Mouse (Mus musculus) spleen, adult 2 months (tissue): ENCODE measurements at regions not wholly inside any gene's neighbourhood (a gene's known extent, or its start where the extent isn't known, plus 50 kb on each side); places are given as distances from the start of the nearest gene placed in this dataset.
"Not testable (repeated sequence)": the region's sequence is repeated elsewhere in the genome, so short reads cannot be mapped to it uniquely, and the experiment has no call there.

Experiments used
- DNase-seq, 2 experiments: peaks; one replicate each; pipeline versions ENCODE4 v3.0.0 to v3.0.0-alpha.2; 2012 to 2021; ENCODE audit warnings: low spot score in 2 of 2, low read depth in 1 of 2
- H3K27ac ChIP-seq: fragments of 200-500 bp; 2 replicates; pipeline ENCODE4 v1.5.1; 2012; ENCODE audit warnings: low read length, inconsistent platforms; ENCODE audit not compliant: insufficient read depth
- H3K27me3 ChIP-seq: fragments of 200-500 bp; 2 replicates; pipeline ENCODE4 v1.6.1; 2012; ENCODE audit warnings: mild to moderate bottlenecking, moderate library complexity, low read length, inconsistent platforms; ENCODE audit not compliant: control insufficient read depth, insufficient read depth
- H3K36me3 ChIP-seq: fragments of 200-500 bp; 2 replicates; pipeline ENCODE4 v1.6.1; 2012; ENCODE audit warnings: mild to moderate bottlenecking, low read length, inconsistent platforms; ENCODE audit not compliant: control insufficient read depth, insufficient read depth
- H3K4me1 ChIP-seq: fragments of 200-500 bp; 2 replicates; pipeline ENCODE4 v1.6.1; 2011; ENCODE audit warnings: inconsistent platforms; ENCODE audit not compliant: control insufficient read depth, insufficient read depth, insufficient read length
- H3K4me3 ChIP-seq: fragments of 200-500 bp; 2 replicates; pipeline ENCODE4 v1.5.1; 2011; ENCODE audit warnings: mild to moderate bottlenecking, inconsistent platforms; ENCODE audit not compliant: insufficient read depth, insufficient read length; ENCODE audit errors: extremely low read depth
- CTCF ChIP-seq: fragments of 200-500 bp; IDR thresholded peaks from 2 replicates; pipeline ENCODE4 v1.5.1; 2011; ENCODE audit warnings: mild to moderate bottlenecking, inconsistent platforms; ENCODE audit not compliant: insufficient read depth, insufficient read length, insufficient replicate concordance; ENCODE audit errors: extremely low read depth
- POLR2A ChIP-seq: fragments of 200-500 bp; IDR thresholded peaks from 2 replicates; pipeline ENCODE4 v1.6.1; 2011; ENCODE audit warnings: low read depth, low read length, inconsistent platforms
- WGBS: fragments of 180-500 bp; shearing (Covaris S2); methylation state at CpG from one replicate; pipeline ENCODE4 v1.1.7; 2018; 5-methylcytosine and 5-hydroxymethylcytosine counted together

GRCm38 (mm10) chr8:39950178-39950896 lies 724.5 kb upstream of the Adam24 start:
- H3K4me1 ChIP-seq: no peaks in the 10 kb centered on the region
- no peak for DNase-seq
- TF ChIP-seq CTCF (no peak), POLR2A (no peak)
- no peak overlapping the region for H3K27ac ChIP-seq
- H3K27me3 ChIP-seq: no peaks in the 10 kb centered on the region
- WGBS: 85% methylated on average over 6 of the region's 6 CpGs
- no peaks in the 10 kb centered on the region for H3K36me3 ChIP-seq
- H3K4me3 ChIP-seq: no peak overlapping the region

- H3K36me3 ChIP-seq: no peaks in the 10 kb centered on the region
- H3K27ac ChIP-seq: no peak overlapping the region
- TF ChIP-seq POLR2A: no peak
- no peak for TF ChIP-seq CTCF
- H3K4me3 ChIP-seq: no peak overlapping the region
- no peaks in the 10 kb centered on the region for H3K4me1 ChIP-seq
- DNase-seq: no peak
- no peaks in the 10 kb centered on the region for H3K27me3 ChIP-seq
- WGBS: 58% methylated on average over 5 of the region's 5 CpGs
These were observed 720.4 kb upstream of the Adam24 start for GRCm38 (mm10) chr8:39954497-39954896.

- no peak for DNase-seq
- no peaks in the 10 kb centered on the region for H3K27me3 ChIP-seq
- H3K4me1 ChIP-seq: no peaks in the 10 kb centered on the region
- no peak overlapping the region for H3K4me3 ChIP-seq
- no peak overlapping the region for H3K27ac ChIP-seq
- WGBS: 52% methylated on average over 4 of the region's 4 CpGs
- no peaks in the 10 kb centered on the region for H3K36me3 ChIP-seq
- TF ChIP-seq POLR2A (no peak), CTCF (no peak)
These were observed 720.0 kb upstream of the Adam24 start for GRCm38 (mm10) chr8:39954924-39955323.

GRCm38 (mm10) chr8:40005207-40005837 lies 669.6 kb upstream of the Adam24 start:
- TF ChIP-seq POLR2A (no peak), CTCF (no peak)
- H3K4me1 ChIP-seq: no peaks in the 10 kb centered on the region
- no peak overlapping the region for H3K4me3 ChIP-seq
- no peaks in the 10 kb centered on the region for H3K36me3 ChIP-seq
- 88% methylated on average over 1 of the region's 1 CpGs for WGBS
- no peak for DNase-seq
- H3K27ac ChIP-seq: no peak overlapping the region
- H3K27me3 ChIP-seq: no peaks in the 10 kb centered on the region

DNA sequence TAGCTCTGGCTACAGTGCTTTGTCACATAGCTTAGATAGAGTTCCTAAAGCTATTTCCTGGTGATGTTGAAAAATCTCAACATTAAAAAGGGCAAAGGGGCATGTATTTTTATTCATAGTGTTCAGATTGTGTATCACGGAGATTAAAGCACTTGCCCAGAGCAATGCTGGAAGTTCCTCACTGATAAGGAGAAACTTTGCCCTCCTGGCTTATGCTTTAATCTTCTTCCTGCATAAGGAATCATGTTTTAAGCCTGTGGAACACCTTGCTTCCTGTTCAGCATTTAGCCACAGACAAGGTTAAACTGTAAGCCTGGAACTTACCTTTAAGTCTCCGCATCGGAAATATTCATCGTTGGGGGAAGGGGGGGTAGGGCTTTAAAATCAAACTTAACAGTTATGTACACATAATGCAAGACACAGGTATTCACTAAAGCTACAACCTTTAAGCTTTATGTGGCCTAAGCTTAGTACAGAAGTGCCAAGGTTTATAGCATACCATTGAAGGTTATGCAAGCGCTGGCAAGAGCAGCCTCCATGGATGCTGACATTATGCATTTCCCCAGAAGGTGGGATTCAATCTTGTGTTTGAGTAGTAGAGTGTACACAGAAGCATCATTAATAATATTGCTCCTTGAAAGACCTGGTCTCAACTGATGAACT lies 655.5 kb upstream of the Adam24 start:
- TF ChIP-seq POLR2A (no peak), CTCF (no peak)
- no peak for DNase-seq
- Histone ChIP-seq H3K4me3 (no peak overlapping the region), H3K27me3 (no peaks in the 10 kb centered on the region), H3K4me1 (no peaks in the 10 kb centered on the region), H3K36me3 (no peaks in the 10 kb centered on the region), H3K27ac (no peak overlapping the region)
- WGBS: 82% methylated on average over 5 of the region's 5 CpGs

GRCm38 (mm10) chr8:40064145-40064544 lies 610.7 kb upstream of the Adam24 start:
- no peak overlapping the region for H3K4me3 ChIP-seq
- DNase-seq: no peak
- no peaks in the 10 kb centered on the region for H3K4me1 ChIP-seq
- H3K27ac ChIP-seq: no peak overlapping the region
- TF ChIP-seq POLR2A: no peak
- TF ChIP-seq CTCF: no peak
- no peaks in the 10 kb centered on the region for H3K36me3 ChIP-seq
- no peaks in the 10 kb centered on the region for H3K27me3 ChIP-seq

GRCm38 (mm10) chr8:40071131-40071530 lies 603.7 kb upstream of the Adam24 start:
- WGBS: 87% methylated on average over 2 of the region's 2 CpGs

DNA sequence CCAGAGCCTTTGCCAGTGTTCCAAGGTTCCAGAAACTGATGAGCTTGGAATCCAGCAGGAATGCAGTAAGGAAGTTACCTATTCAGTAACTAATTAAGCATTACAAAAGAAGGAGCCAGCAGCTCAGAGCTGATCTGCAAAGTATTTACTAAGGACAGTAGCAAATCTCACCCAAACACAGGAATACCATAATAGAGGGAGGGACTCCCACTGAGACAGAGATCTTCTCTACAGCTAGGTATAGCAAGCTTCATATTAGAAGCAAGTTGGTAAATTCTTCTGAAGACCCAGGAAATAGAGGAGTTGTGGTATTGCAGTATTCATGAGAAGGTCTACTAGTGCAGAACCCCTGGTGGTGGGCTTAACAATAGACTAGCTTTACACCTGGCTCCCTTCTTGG lies 593.9 kb upstream of the Adam24 start:
- not testable (repeated sequence) for H3K36me3 ChIP-seq, DNase-seq, H3K27ac ChIP-seq, H3K4me3 ChIP-seq, H3K27me3 ChIP-seq, H3K4me1 ChIP-seq

More at GRCm38 (mm10) chr8:40071131-40071530, 603.7 kb upstream of the Adam24 start:
- H3K4me1 ChIP-seq: no peaks in the 10 kb centered on the region
- H3K36me3 ChIP-seq: no peaks in the 10 kb centered on the region
- DNase-seq: no peak
- no peak overlapping the region for H3K27ac ChIP-seq
- no peak for TF ChIP-seq POLR2A
- no peak for TF ChIP-seq CTCF
- H3K27me3 ChIP-seq: no peaks in the 10 kb centered on the region
- H3K4me3 ChIP-seq: no peak overlapping the region
